Mouse (Mus musculus): Measurements from ENCODE around the gene Gm9964.
"Not testable (repeated sequence)": the region's sequence is repeated elsewhere in the genome, so short reads cannot be mapped to it uniquely, and the experiment has no call there.

The Gm9964 gene

GRCm38 (mm10) chr11:79296856-79297491 is at the start of gene Gm9964:
TSS of gene Gm9964 (minus strand) at chr11:79296906.
- in situ Hi-C loops (cut with MboI; ENCODE audit: unreplicated experiment in 2 of 2): loop anchor here (5.0 to 10.0 kb wide), 6 partner anchors 75 to 450 kb away; no protein-coding TSS in a partner anchor

DNA sequence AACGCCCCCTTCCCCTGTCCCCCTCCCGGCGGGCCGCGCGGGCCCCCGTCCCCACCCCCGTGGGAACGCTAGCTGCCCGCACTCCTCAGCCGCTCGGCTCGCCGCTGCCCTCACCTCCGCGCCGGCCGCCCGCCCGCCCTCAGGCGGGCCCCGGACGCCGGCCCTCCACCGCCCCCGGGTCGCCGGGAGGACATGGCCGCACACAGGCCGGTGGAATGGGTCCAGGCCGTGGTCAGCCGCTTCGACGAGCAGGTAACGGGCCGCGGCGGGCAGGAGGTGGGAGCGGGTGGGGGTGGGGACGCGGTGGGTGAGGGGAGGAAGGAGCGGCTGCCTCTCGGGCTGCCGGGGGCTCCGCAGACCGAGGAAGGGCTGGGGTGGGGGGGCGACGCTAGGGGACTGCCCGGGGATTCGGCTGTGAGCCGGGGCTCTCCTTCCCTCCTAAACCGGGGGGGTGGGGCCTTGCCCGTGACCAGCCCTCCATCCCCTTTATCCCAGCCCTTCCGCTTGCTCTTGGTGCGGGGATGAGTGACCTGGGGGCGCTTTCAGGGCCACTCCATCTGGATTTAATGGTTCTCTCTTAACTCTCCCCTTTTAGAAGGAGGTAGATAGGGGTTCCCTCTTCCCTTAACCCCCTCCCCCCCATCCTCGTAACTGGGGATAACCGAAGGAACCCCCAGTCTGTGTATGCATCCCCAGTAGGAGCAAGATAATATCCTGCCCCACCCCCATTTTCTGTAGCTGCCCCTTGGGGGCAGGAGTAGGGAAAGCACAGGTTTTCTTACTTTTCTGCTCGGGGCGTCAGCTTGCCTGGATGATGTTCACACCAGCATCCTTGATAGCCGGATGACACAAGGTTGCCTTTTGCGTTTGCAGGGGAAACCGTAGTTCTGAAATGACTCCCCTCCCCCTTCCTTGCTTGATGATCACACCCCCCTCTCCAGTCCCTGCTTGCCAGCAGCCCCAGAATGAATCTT is 43.4 kb upstream of the Gm9964 start:
- in situ Hi-C loops (cut with MboI; ENCODE audit: unreplicated experiment in 2 of 2): no loop called here

DNA sequence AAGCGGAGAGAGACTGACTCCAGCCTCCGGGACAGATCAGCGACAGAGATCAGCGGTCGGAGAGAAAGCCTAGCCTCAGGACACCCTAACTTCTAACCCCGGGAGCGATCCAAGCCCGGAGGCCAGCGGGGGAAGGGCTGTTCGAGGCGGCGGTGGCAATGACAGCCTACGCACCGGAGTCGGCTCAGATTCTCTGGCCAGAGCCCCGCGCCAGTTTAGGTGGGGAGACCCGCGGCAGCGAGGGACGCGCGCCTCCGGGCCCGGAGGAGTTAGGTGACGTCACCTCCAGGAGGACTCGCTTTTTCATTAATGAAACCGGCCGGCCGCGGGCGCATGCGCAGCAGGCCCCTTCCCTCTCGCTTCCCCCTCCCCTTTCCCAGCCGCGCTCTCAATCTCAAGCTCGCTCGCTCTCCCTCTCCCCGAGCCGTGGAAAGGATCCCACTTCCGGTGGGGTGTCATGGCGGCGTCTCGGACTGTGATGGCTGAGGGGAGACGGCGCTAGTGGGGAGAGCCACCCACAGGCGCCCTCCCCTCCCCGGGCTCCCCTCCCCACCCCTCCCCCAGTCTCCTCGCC is 42.6 kb upstream of the Gm9964 start, which contains the start of gene Nf1:
TSS of gene Nf1 (plus strand) at position 460 of the 574 bp plus-strand sequence.
- in situ Hi-C loops (cut with MboI; ENCODE audit: unreplicated experiment in 2 of 2): no loop called here

- in situ Hi-C loops (cut with MboI; ENCODE audit: unreplicated experiment in 2 of 2): no loop called here
Measured at GRCm38 (mm10) chr11:79338621-79339020, 41.9 kb upstream of the Gm9964 start.

- in situ Hi-C loops (cut with MboI; ENCODE audit: unreplicated experiment in 2 of 2): no loop called here
Measured at GRCm38 (mm10) chr11:79336722-79337267, 40.1 kb upstream of the Gm9964 start.

DNA sequence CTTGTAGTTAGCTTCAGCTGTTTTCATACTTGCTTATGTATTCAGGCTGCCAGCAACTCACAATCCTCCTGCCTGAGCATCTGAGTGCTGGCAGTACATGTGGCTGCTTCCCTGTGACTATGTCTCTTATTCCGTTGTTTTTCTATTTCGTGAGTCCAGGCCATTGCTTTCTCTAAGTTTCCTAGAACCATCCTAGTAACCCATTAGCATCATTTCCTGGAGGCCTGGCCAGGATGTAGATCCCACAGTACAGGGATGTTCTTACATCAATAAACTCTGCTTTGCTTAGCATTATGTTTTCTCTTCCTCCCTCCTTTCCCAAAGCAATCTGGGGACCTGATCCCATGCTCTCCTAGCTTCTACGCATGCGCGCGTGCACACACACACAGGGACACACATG is 38.4 kb upstream of the Gm9964 start:
- in situ Hi-C loops (cut with MboI; ENCODE audit: unreplicated experiment in 2 of 2): no loop called here

GRCm38 (mm10) chr11:79329585-79329984 is 32.9 kb upstream of the Gm9964 start:
- in situ Hi-C loops (cut with MboI; ENCODE audit: unreplicated experiment in 2 of 2): no loop called here

- in situ Hi-C loops (cut with MboI; ENCODE audit: unreplicated experiment in 2 of 2): no loop called here
Measured at GRCm38 (mm10) chr11:79328060-79328459, 31.4 kb upstream of the Gm9964 start.

DNA sequence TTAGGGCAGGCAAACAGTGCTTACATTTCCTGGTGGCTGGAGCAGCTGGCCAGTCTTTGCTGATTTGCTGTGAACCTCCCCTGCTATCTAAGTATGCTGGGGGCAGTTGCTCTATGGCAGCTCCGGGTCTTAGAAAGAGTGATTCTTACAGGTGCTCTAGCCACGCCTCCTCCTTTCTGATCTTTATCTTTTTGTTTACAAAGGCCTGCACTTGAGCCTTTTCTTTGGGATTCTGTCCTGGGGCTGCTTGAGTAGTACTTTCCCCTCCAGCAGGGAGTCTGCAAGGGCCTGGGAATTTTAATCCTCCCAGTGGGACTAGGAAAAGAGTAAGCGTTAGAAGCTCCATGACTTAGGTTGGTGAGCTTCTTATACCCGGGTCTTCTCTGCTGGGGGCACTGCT is 30.4 kb upstream of the Gm9964 start:
- in situ Hi-C loops (cut with MboI; ENCODE audit: unreplicated experiment in 2 of 2): no loop called here

DNA sequence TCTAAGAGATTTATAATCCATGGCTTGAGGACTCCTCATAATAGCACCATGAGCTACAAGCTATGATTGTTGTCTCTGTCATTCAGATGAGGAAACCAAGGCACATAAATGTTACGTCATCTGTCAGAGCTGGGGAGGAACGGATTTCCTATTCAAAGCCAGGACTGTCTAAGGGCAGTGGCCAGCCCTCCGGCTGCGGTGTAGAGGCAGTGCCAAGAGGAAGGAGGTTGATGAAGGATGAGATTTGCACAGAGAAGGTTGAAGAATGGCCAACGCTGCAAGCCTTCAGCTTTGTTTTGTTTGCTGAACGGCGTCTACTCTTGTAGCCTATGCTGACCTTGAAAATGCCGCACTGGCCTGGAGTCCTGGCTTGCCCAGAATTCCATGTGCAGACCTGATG is 29.0 kb upstream of the Gm9964 start:
- in situ Hi-C loops (cut with MboI; ENCODE audit: unreplicated experiment in 2 of 2): no loop called here

DNA sequence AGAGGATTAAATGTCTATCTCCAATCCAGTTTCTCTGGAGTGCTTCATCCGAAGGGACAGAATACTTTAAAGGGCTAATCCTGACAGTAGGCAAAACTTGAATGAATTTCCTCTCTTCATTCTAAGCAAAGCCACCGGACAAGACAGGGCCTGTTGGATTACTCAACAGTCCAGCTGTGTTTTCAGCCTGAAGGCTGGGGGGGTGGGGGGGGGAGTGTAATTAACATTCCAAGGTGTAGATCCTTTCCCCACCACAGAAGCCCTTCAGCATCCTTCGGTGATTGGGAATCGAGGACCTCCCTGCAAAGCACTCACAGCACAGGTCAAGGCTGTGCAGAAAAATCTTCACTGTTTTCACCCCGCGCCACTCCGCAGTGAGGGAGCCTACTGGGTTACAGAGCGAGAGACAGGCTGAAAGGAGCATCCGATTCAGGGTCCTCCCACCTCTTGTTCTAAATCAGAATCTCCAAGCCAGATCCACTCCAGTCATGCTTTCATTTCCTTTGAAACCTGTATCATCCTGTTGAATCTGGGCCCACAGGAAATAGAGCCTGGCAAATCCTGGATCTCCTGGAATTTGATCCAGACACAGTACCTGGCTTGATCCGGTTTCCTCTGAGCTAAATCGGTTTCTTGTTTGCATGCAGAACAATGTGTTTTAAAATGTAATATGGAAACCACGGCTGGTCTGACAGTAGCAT is 27.4 kb upstream of the Gm9964 start:
- in situ Hi-C loops (cut with MboI; ENCODE audit: unreplicated experiment in 2 of 2): no loop called here

- in situ Hi-C loops (cut with MboI; ENCODE audit: unreplicated experiment in 2 of 2): loop anchor here in 1 of 2 experiments (10.0 kb wide), 1 partner anchor 55 kb away; no protein-coding TSS in a partner anchor
Measured at GRCm38 (mm10) chr11:79319807-79320206, 23.1 kb upstream of the Gm9964 start.

DNA sequence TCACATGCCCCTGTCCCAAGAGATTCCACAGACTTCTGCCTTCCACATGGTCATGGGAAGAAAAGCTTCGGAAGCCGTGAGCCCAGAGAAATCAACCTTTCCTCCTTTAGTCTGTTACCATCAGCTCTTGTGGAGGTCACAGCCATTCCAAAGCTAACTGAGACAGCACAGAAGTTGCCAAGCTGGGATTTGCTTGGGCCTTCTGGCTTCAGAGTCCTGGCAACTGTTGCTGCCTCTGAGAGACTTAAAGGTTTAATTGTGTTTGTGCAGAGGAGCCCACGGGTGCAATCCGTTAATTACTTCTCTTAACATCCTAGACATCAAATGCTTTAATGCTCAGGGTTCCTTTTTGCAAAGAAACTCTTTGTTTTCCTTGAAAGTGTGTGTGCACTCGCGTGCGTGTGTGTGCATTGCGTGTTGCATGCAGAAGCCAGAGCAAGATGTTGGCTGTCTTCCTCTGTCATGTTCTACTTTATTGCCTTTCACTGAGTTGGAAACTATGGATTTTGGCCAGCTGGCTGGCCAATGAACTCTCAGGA is 20.2 kb upstream of the Gm9964 start:
- in situ Hi-C loops (cut with MboI; ENCODE audit: unreplicated experiment in 2 of 2): loop anchor here in 1 of 2 experiments (10.0 kb wide), 1 partner anchor 58 kb away; no protein-coding TSS in a partner anchor

DNA sequence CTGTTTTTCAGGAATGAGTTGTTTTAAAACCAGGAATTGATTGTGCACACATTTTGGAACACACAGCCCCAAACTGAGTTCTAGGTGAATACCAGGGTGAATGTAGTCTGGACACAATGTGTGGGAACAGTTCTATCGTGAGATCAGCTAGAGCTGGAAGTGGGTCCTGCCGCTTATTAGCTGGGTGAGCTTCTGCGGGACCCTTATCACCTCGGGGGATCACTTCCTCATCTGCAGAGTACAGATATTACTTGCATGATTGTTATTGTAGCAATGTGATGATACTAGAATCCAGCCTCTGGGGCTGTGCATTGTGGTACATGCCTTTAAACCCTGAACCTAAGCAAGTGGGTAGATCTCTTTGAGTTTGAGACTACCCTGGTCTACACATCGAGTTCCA is 13.8 kb upstream of the Gm9964 start:
- in situ Hi-C loops (cut with MboI; ENCODE audit: unreplicated experiment in 2 of 2): loop anchor here in 1 of 2 experiments (10.0 kb wide), 1 partner anchor 64 kb away; no protein-coding TSS in a partner anchor

DNA sequence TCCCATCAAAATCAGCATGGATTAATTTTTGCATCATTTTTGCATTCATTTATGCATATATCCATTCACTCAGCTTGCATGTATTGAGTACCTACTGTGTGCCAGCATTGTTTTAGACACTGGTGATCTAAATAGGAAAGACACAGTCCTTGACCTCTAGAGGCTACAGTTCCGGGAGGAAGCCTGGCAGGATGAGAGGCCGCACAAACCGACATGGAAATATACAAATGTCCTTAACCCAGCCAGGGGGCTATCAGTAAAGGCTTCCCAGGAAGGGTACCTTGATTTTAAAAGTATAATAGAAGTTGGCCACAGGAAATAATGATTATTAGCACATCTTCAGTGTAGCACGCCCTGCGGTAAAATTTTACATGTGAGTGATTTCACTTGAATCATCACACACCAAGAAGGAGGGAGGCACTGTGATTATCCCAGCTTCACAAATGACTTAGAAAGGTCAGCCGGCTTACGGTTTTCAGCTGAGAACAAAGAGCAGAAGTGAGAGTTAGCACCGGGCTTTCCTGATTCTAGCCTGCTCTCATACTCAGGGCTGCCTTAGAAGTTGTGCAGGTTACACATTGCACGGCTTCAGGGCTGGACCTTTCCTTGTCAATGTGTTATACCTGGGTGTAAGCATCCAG is 11.0 kb upstream of the Gm9964 start:
- in situ Hi-C loops (cut with MboI; ENCODE audit: unreplicated experiment in 2 of 2): no loop called here

GRCm38 (mm10) chr11:79306996-79307395 is 10.3 kb upstream of the Gm9964 start:
- in situ Hi-C loops (cut with MboI; ENCODE audit: unreplicated experiment in 2 of 2): no loop called here

DNA sequence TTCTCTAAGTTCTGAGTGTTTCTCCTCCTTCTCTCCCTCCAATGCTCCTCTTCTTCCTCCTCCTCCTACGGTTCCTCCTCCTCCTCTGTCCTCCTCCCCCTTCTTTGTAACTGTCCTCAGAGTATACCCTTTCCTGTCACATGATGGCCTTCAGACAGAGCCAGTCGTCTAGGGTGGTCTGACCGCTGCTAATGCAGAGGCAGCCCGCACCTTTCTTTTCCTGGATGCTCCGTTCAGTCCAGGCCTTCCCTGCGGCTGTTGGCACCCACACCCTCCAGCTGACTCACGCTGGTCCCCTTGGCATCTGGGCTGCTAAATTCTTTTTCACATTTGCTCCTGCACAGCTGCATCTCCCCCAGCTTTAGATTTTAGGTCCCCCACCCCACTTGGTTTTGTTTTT is 9.8 kb upstream of the Gm9964 start:
- in situ Hi-C loops (cut with MboI; ENCODE audit: unreplicated experiment in 2 of 2): no loop called here

DNA sequence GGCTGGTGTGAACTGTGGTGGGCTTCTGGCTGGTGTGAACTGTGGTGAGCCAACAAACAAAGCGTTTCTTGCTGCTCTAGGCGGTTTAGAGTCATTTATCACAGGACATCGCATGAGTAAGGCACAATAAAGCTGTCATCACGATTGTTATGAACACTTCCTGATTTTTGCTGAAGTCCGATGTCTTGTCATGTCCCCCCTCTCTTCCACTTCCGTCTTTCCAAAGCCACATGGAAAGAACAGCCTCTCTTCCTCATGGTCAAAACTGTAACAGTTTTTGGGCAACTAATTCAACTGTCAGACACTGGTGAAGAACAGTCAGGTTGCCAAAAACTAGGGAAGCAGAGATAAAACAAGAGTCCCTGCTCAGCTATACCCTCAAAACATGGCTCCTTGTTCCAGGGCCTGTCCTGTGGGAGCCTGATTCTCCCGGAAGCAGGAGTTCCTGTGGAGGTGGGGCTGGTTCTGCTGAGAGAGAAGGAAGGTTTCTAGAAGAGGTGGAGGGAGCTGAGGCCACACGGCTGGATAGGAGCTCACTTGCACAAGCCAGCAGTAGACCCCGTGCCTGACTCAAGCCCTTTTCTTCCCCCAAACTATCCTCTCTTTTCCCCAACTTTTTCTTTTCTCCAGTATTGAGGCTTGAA is 9.1 kb upstream of the Gm9964 start:
- in situ Hi-C loops (cut with MboI; ENCODE audit: unreplicated experiment in 2 of 2): no loop called here

DNA sequence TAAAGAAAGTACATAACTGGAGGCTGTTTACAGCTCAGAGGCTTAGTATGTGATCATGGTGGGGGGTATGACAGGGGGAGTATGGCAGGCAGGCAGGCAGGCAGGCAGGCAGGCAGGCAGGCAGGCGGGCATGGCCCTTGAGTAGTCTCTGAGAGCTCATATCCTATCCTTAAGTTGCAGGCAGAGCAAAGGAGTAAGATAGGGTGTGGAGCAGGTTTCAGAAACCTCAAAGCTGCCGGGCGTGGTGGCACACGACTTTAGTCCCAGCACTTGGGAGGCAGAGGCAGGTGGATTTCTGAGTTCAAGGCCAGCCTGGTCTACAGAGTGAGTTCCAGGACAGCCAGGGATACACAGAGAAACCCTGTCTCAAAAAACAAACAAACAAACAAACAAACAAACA is 7.5 kb upstream of the Gm9964 start:
- in situ Hi-C loops (cut with MboI; ENCODE audit: unreplicated experiment in 2 of 2): not testable (repeated sequence)
